Mouse (Mus musculus): ENCODE measurements at regions not wholly inside any gene's neighbourhood (a gene's known extent, or its start where the extent isn't known, plus 50 kb on each side); places are given as distances from the start of the nearest gene placed in this dataset.

DNA sequence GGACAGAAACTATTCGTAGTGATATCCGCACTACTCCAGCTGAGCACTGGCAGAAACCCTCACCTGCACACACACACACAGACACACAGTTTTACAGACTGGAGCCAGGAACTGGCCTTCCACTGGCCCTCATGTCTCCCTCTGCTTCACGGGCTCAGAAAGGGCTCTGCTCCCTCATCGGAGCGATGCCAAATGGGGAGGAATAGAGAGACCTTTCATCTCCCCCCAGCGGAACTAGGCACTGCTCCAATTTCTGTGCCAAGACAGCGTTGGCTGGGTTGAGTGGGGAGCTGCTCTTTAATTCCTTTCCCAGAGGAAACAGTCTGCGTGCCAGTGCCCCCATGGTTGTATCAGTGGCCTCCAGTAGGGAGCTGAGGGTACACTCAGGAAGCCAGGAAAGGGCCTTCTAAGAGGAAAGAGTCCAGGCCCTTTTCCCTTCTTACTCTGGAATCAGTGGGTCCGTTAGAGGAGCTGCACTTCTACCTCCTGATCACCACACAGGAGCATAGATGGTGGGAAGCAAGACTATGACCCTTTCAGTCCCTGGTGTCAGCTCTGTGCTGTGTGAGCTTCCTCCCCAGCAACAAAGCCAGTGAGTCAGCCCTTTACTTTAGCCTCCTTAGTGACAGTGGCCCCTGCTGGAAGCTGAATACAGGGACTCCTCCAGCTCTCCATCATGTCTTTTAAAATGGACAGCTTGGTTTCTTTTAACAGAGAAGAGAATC is 452.7 kb downstream of the Rps24 start:
- peak; percentile 35 to 81 for DNase-seq (ENCODE audit: low spot score in 2 of 2)

- no peak for DNase-seq (ENCODE audit: low spot score in 2 of 2)
Measured at GRCm38 (mm10) chr14:24945716-24946115, 458.8 kb downstream of the Rps24 start.

GRCm38 (mm10) chr14:24947084-24947483 is 460.2 kb downstream of the Rps24 start:
- no peak for DNase-seq (ENCODE audit: low spot score in 2 of 2)

DNA sequence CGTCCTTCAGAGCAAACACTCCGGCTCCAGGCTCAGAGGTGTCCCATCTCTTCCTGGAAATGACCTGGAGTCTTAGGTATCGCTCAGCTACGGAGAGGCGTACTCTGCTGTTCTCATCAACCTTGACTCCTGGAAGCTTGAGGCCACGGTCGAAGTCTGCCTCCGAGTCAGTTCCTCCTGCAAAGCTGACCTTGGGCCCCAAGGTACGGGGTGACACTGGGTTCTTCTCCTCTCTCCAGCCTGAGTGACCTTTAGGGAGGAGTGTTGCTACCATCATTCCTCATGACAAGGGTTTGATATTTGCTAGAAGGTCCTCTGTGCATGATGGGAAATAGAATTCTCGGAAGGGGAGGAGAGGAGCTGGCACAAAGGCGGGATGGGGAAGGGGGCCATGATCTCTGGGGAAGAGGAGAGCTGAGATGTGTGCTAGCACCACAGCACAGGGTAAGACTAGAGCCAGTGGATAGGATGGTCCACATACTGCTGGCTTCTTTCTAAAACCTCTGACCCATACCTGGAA is 469.0 kb downstream of the Rps24 start:
- DNase-seq (ENCODE audit: low spot score in 2 of 2) = no peak

DNA sequence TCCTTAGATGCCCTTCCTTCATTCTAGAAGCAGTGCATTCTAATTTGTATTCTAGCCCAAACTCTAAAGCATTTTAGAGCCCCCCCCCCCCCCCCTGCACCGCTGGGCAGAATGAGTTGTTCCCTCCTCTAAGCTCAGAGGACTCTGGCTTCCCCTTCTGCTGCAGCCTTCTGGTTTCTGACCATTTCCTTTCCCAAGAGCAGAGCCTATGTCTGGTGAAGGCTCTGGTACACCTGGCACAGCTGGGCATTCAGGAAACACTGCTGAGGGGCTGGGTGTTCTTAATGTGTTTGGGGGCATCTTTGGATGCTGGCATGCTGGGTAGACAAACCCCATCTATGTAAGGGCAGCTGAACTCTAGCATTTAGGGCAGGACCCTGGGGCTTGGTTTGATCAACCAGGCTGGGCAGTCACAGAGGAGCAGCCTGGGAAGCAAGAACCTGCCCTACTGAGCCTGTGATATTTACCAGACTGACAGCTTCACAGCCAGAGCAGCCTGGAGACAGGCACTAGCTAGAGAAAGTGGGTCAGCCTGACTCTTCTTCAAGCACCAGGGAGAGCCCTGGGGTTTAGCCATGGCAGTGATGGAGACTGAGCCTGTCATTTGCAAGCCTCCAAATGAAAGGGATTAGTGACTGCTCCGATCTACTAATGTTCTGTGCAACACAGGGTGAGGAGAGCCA is 469.7 kb downstream of the Rps24 start:
- DNase-seq (ENCODE audit: low spot score in 2 of 2) = no peak

GRCm38 (mm10) chr14:24957392-24957791 is 470.5 kb downstream of the Rps24 start:
- no peak for DNase-seq (ENCODE audit: low spot score in 2 of 2)

- no peak for DNase-seq (ENCODE audit: low spot score in 2 of 2)
Measured at GRCm38 (mm10) chr14:24958821-24959220, 471.9 kb downstream of the Rps24 start.

DNA sequence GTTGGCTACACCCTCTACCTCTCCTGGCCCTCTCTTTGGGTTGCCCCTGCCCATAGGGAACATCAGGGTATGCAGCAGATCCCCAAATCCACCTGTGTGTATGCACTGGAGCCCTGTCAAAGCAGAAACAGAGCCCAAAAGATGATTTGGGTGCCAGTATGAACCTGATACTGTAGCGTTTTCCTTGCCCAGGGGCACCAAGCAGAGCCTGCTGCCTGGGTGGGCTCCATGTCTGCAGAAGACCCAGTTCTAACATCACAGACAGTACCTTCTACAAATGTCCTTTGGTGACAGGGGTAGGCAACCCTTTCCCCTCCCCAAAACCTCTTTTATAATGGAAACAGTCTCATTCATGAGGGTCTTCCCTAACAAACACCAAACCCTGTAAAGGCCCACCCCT is 472.5 kb downstream of the Rps24 start:
- no peak for DNase-seq (ENCODE audit: low spot score in 2 of 2)

- peak in 1 of 2 experiments; percentile 51 for DNase-seq (ENCODE audit: low spot score in 2 of 2)
Measured at GRCm38 (mm10) chr14:24960082-24960482, 473.2 kb downstream of the Rps24 start.

- no peak for DNase-seq (ENCODE audit: low spot score in 2 of 2)
Measured at GRCm38 (mm10) chr14:24960875-24961274, 473.9 kb downstream of the Rps24 start.

DNA sequence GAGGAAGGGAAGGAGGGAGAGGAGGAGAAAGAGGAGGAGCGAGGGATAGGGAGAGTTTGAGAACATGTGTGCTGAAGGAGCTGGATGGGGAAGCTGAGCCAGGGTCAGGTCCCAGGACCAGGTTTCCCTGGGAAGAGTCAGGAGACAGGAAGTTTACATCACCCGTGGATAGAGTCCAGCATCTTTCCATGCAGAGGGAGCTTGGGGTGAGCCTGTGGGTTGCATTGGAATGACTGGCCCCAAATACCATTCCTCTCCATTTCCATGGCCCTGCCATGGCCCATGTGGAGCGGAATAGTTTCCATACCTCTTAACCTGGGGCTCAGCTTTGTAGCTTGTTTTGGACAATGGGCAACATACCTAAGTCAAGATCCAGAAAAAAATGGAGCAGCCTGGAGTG is 474.8 kb downstream of the Rps24 start:
- DNase-seq (ENCODE audit: low spot score in 2 of 2) = no peak

- no peak for DNase-seq (ENCODE audit: low spot score in 2 of 2)
Measured at GRCm38 (mm10) chr14:24969584-24969983, 482.7 kb downstream of the Rps24 start.

DNA sequence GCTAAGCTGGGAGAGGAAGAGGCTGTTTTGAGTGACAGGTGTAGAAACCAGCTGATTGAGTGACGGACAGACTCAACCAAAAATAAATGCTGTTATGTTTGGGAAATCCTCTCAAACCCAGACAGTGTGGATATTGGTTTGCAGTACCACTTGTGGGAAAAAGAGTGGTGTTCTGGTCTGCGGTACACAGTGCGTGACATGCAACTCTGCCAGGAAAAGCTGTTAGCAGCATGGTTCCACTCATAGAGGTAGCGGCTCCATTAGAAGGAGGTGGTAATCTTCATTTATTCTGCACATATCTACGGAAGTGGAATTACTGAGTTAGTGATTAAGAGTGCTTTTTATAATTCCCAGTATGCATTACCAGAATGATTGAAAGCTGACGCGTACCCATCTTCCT is 485.4 kb downstream of the Rps24 start:
- no peak for DNase-seq (ENCODE audit: low spot score in 2 of 2)

DNA sequence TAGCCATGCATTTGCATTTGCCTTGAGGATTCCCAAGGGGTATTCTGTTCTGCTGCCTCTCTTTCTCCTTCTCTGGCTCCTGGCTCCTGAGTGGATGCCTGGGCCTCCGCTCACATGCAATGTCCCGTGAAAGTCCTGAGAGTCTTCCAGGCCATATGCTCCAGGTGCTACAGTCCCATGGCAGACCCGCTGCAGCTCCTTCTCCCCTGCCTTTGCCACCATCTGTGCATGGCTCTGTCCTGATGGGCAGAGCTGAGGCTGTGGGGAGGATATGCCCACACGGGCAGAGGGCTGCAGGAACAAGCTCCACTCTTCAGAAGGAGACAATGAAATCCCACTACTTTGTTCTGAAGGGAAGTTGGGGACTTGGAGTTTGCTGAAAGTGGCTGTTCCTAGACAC is 485.9 kb upstream of the Zmiz1 start:
- no peak for DNase-seq (ENCODE audit: low spot score in 2 of 2)

DNA sequence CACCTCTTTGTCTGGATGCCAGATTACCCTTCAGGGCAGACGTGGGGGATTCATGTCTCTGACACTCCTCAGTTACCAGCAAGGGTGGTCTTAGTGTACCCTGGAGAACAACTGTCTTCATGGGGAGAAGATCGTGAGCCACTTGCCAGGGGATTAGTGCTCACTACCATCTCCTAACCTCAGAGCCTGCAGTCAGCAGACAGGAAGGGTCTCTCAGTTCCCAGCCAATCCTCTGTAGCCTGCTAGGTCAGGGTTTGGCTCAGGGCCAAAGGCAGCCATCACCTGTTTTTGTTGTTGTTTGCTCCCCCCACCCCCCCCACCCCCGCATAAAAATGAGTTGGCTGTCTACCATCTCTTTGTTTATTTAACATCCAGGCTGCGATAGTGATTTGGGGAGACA is 485.4 kb upstream of the Zmiz1 start:
- DNase-seq (ENCODE audit: low spot score in 2 of 2) = no peak

DNA sequence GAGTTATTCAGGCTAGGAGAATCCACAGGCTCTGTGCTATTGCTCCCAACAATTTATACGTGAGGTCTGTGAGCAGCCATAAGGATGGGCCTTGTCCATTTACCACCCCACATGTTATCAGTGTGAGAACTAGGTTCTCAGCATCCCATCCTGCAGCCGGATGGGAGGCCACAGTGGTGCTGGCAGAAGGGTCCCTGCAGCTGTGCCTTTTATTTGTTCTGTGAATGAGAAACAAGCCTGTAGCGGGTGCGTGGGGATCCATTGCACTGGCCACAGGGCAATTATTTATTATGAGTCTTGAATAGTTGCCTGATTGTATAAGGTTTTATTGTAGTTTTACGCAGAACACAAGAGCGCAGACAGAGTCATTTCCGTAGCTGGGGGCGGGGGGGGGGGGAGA is 476.5 kb upstream of the Zmiz1 start:
- DNase-seq (ENCODE audit: low spot score in 2 of 2) = no peak

- no peak for DNase-seq (ENCODE audit: low spot score in 2 of 2)
Measured at GRCm38 (mm10) chr14:24983279-24983678, 475.7 kb upstream of the Zmiz1 start.

DNA sequence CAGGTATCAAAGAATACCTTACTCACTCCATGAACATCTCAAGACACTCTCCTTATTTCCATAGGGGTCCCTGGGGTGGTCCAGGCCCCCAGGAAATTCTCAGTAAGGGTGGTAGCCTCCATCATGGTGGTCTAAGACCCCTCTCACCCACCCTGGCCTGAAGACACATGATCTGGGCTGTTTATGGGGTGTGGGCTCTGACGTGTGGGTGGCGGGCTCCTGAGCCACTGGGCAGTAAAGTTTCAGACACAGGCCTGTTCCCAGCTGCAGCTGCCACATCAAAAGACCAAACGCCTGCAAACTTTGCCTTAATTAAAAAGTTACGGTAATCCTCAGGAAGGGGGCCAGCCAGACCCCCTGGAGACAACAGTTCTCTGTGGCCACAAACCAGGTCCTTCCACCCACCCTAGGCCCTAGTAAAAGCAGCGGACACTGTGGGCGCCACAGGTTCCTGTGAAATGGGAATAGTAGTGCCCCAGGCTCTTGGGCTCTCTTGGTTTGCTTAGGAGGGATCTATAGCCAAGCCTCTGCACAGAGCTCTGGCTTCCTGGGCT is 473.1 kb upstream of the Zmiz1 start:
- no peak for DNase-seq (ENCODE audit: low spot score in 2 of 2)

GRCm38 (mm10) chr14:24986404-24986803 is 472.6 kb upstream of the Zmiz1 start:
- DNase-seq (ENCODE audit: low spot score in 2 of 2) = peak in 1 of 2 experiments; percentile 56

DNA sequence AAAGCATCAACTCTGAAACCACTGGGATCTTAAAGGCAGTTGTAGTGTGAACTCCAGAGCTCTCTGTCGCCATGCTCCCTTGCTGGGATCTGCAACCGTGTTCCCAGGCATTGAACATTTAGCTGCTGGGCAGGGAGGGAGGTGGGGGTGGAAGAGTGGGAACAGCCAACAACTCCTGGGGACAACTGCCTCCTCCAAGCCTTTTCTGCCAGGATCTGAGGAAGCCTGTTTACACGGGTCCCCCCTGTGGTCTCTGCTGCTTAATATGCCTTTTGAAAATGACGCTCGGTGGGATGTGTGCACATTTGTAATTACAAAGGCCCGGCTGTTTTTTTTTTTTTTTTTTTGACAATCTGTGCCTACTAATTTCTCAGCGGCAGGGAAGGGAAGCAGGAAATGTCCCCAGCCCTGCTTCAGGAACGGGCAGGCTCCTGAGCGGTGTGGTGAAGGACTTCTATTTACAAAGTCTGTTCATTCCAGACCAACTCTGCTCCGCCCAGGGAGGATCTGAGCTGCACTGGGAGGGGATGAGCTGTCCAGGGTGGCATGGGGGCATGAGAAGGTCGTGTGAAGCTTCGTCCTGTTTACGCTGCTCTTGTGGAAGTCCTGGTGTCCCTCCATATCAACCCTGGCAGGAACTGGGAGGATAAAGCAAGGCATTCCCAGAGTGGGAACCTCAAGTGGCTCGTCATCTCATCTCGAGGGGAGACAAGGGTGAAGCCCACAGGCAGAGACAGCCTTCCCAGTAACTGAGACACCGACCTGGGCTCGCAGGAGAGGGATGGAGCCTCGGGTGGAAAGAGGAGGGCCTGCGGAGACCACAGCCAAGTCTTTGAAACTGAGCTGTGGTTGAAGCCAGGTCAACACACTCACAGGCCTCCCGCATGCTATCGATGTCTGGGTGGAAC is 465.0 kb upstream of the Zmiz1 start:
- DNase-seq (ENCODE audit: low spot score in 2 of 2) = no peak

GRCm38 (mm10) chr14:24995226-24995625 is 463.8 kb upstream of the Zmiz1 start:
- peak in 1 of 2 experiments; percentile 38 for DNase-seq (ENCODE audit: low spot score in 2 of 2)

Measured in left cerebral cortex, adult 8-10 months (tissue).